Comparison of ENCODE assay signal across 12 mouse cellular contexts in genomic region chr5:92986651-92987610, GRCm38 (mm10). TPM values are rescaled to one million over a fixed set of nuclear protein-coding genes. Genes with fewer than 3 reads are reported as not detected.
DNase-seq lines count a peak whose midpoint lies in the region; ATAC-seq lines count a peak whose summit lies in the region.
"Had no signal": no experiment of that assay in that cellular context is flagged by ENCODE, and none has a peak within 500 bp of the region (broad histone marks: within the 10 kb centered on the region; RNA-seq: fewer than 3 reads in every experiment).

No protein-coding gene starts in this region.

- no peak for DNase-seq in heart, embryonic 10.5 days (ENCODE audit: low spot score)
- DNase-seq in ES-CJ7 (ENCODE audit: low read depth, low spot score): peak; percentile 77
- DNase-seq in cerebellum, postnatal 14 days: peak; percentile 33 to 46
- peak; percentile 36 to 55 for DNase-seq in kidney, postnatal 25 days
- DNase-seq in lung, postnatal 10 days: no peak
- no peak for DNase-seq in right cerebral cortex, postnatal 14 days
- no peak for DNase-seq in ovary, adult 18-20 months (ENCODE audit: low spot score)

- no peak for ATAC-seq in heart, embryonic 11.5 days (replicated peaks; ENCODE audit: insufficient number of reproducible peaks, low FRiP score, low TSS enrichment)
- ATAC-seq: inflammation-experienced regulatory T-cells, adult 6 months had no signal

- no peaks in the 10 kb centered on the region for H3K9me3 ChIP-seq in heart, embryonic 10.5 days
- H3K9me3 ChIP-seq in heart, embryonic 11.5 days (replicated peaks; ENCODE audit: control insufficient read depth, low read length): no peaks in the 10 kb centered on the region
- H3K9me3 ChIP-seq: neural tube, embryonic 12.5 days had no signal

- H3K4me1 ChIP-seq in heart, embryonic 10.5 days: peaks cover 10% of the 10 kb centered on the region
- H3K4me1 ChIP-seq in heart, embryonic 11.5 days (ENCODE audit: control insufficient read depth, insufficient read depth, low read length): no peaks in the 10 kb centered on the region

- 80% methylated on average over 22 of the region's 22 CpGs for WGBS in heart, embryonic 10.5 days
- WGBS in heart, embryonic 11.5 days (ENCODE audit: insufficient replicate concordance): 78% methylated on average over 22 of the region's 22 CpGs

- no peaks in the 10 kb centered on the region for H3K27me3 ChIP-seq in heart, embryonic 10.5 days (ENCODE audit: insufficient read depth, poor library complexity, severe bottlenecking)
- H3K27me3 ChIP-seq in heart, embryonic 11.5 days (ENCODE audit: control insufficient read depth, insufficient read depth, low read length): no peaks in the 10 kb centered on the region
- H3K27me3 ChIP-seq: neural tube, embryonic 12.5 days had no signal

- no peak overlapping the region for H3K4me3 ChIP-seq in heart, embryonic 10.5 days
- no peak overlapping the region for H3K4me3 ChIP-seq in heart, embryonic 11.5 days (ENCODE audit: low read depth, low read length)
- H3K4me3 ChIP-seq: neural tube, embryonic 12.5 days had no signal

- H3K9ac ChIP-seq in heart, embryonic 11.5 days (ENCODE audit: low read depth, low read length): no peak overlapping the region
- H3K9ac ChIP-seq: lung, embryonic 14.5 days; neural tube, embryonic 12.5 days had no signal

- no peaks in the 10 kb centered on the region for H3K36me3 ChIP-seq in heart, embryonic 10.5 days
- H3K36me3 ChIP-seq in heart, embryonic 11.5 days (ENCODE audit: control insufficient read depth, insufficient read depth, low read length): no peaks in the 10 kb centered on the region
- H3K36me3 ChIP-seq: neural tube, embryonic 12.5 days had no signal

- no peak overlapping the region for H3K4me2 ChIP-seq in heart, embryonic 11.5 days
- H3K4me2 ChIP-seq: liver, embryonic 11.5 days; lung, embryonic 14.5 days; neural tube, embryonic 12.5 days had no signal

- peak overlapping the region; percentile 49; the same call in 1 of the 2 replicates for H3K27ac ChIP-seq in heart, embryonic 10.5 days
- H3K27ac ChIP-seq in heart, embryonic 11.5 days (ENCODE audit: low read depth, low read length): no peak overlapping the region
- H3K27ac ChIP-seq: neural tube, embryonic 12.5 days had no signal

RNA-seq across cellular contexts. Expression of gene Sowahb, which starts 57.9 kb away (rescaled TPM):
- polyA plus RNA-seq in heart, embryonic 10.5 days (2016; fragmentation: Nextera tagmentation; extraction: Ambion mirVana): 0.73 and 1.2 TPM in 2 replicates
- polyA plus RNA-seq in heart, embryonic 11.5 days (2014; fragmentation: Nextera tagmentation; extraction: Ambion mirVana): 0.13 and 0.15 TPM in 2 replicates
- polyA plus RNA-seq: inflammation-experienced regulatory T-cells, adult 6 months; neural tube, embryonic 12.5 days had no signal

Comparison
In these comparisons a context has a peak if more than half of its experiments do, and no peak if none do; other contexts are left out.
1. DNase-seq: peak in ES-CJ7 (single experiment), cerebellum, postnatal 14 days (2 of 2) and kidney, postnatal 25 days (2 of 2); none in heart, embryonic 10.5 days (single experiment), lung, postnatal 10 days (single experiment), right cerebral cortex, postnatal 14 days (single experiment) and ovary, adult 18-20 months (single experiment).